Mouse (Mus musculus): ENCODE measurements around the gene Akap1.

DNA sequence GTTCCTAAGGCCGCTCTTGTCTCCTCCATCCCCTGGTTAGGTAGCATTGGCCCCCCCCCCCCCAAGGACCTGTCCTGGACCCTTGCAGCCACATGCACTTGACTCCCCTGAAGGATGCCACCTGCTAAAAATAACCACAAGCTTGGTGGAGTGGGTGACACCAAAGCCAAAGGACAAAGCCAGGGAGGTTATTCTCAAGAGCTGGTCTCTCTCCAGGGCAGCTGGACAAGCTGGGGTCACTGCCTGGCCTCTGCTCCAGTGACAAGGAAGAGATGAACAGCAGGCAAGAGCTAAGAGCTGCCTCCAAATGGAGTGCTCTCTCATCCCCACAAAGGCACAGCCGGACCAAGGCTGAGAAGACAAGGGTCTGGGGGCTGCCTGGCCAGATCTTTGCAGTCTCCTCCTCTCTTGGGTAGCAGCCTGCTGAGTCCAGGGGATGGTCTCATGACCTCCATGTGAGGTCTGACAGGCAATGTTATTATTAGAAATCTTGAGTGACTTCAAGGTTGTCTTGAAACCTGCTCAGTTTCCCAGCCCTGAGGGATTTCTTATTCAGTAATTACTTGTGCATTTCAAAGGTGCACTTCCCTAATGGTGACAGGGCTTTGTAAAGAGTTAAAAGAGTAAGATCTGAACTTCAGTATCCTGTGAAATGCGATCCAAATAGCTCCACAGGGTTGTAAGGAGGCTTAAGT lies 6.9 kb downstream of the Akap1 start:
- TF ChIP-seq EP300 (IDR thresholded peaks at IDR 0.05; ENCODE audit: low read depth) (no peak), CTCF (IDR thresholded peaks at IDR 0.05; ENCODE audit: low read depth) (no peak)

Measured in heart, postnatal 0 days (tissue).